Mouse (Mus musculus) kidney, embryonic 16.5 days (tissue): ENCODE measurements around the gene Gas2. TPM values are rescaled to one million over a fixed set of nuclear protein-coding genes. Genes with fewer than 3 reads are reported as not detected.

Source experiments
- ATAC-seq: fragments of 200-750 bp; cut with Nextera tagmentation; 2 replicates; pipeline ENCODE4 v1.8.0; 2017; ENCODE audit warnings: moderate TSS enrichment; ENCODE audit not compliant: low FRiP score, low TSS enrichment
- H3K27ac ChIP-seq: fragments of 300-500 bp; sonication (generic); 2 replicates; pipeline ENCODE4 v1.5.1; 2014; ENCODE audit warnings: low read length
- H3K27me3 ChIP-seq: fragments of 300-500 bp; sonication (generic); 2 replicates; pipeline ENCODE4 v1.6.1; 2014; ENCODE audit warnings: low read length, control low read depth, mixed read lengths; ENCODE audit not compliant: insufficient read depth
- H3K36me3 ChIP-seq: fragments of 300-500 bp; sonication (generic); 2 replicates; pipeline ENCODE4 v1.6.1; 2014; ENCODE audit warnings: low read length, control low read depth, mixed read lengths; ENCODE audit not compliant: insufficient read depth
- H3K4me1 ChIP-seq: fragments of 300-500 bp; sonication (generic); 2 replicates; pipeline ENCODE4 v1.6.1; 2014; ENCODE audit warnings: low read length, control low read depth, mixed read lengths; ENCODE audit not compliant: insufficient read depth
- H3K4me2 ChIP-seq: fragments of 300-500 bp; sonication (generic); replicated peaks from 2 replicates; pipeline ENCODE4 v1.6.1; 2014; ENCODE audit warnings: low read depth, low read length
- H3K4me3 ChIP-seq: fragments of 300-500 bp; sonication (generic); 2 replicates; pipeline ENCODE4 v1.5.1; 2014; ENCODE audit warnings: mild to moderate bottlenecking, low read length
- H3K9ac ChIP-seq: fragments of 300-500 bp; sonication (generic); replicated peaks from 2 replicates; pipeline ENCODE4 v1.6.1; 2014; ENCODE audit warnings: low read length
- H3K9me3 ChIP-seq: fragments of 300-500 bp; sonication (generic); 2 replicates; pipeline ENCODE4 v1.6.1; 2016; ENCODE audit warnings: low read length, control low read depth
- WGBS: fragments of 180-500 bp; shearing (Covaris S2); extraction: QIAGEN DNeasy Blood & Tissue Kit; methylation state at CpG from one replicate; pipeline ENCODE4 v1.1.7; 2014; 5-methylcytosine and 5-hydroxymethylcytosine counted together
- polyA plus RNA-seq: library from polyadenylated mRNA; unstranded; fragments of >200 nt; fragmentation: Nextera tagmentation; extraction: Ambion mirVana; gene quantifications from 2 replicates; pipeline ENCODE4 v1.2.1, GENCODE M21; 2015

Gas2 gene
- 122 and 141 TPM in 2 replicates for polyA plus RNA-seq

DNA sequence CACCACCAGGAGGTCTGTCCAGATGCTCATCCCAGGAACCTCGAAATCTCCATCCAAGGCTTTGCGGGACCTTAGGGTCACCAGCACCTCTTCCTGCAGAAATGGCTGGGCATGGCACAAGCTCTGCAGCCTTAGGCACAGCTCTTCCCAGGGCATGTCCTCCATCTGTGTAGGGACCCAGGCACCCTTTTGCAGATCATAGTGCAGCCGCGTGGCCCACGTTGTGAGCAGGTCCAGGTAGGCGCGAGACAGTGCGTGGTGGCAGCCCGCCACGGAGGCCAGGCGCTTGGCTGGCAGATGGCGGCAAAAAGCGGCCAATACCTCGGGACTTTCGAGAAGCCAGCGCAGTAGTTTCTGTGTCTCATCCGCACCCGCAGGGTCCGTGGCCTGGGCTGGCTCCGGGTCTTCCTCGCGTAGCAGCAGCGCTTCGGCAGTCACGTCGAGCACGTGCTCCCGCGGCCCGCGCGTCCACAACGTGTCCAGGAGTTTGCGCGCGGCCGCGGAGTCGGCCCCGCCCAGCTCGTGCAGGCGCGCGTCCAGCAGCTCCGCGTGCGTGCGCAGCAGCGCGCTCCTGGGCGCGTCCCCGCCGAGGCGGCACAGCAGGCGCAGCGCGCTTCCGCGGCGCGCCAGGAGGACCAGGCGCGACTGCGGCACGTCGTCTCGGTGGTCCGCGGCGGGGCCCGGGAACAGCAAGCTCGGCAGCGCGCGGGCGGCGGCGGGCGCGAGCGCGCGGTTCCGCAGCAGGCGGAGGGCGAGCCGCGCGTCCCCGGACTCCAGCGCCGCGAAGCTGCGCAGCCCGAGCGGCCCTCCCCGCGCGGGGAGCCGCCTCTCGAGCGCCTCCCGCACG, at the start of gene Gas2:
Gas2 (plus strand) TSS at position 766 of the 847 bp plus-strand sequence.
- WGBS, result 10% methylated on average over 68 of the region's 105 CpGs
- H3K4me2 ChIP-seq, result peak within 1 kb of the TSS; percentile 86
- H3K9ac ChIP-seq, result peak within 1 kb of the TSS; percentile 93
- peak within 1 kb of the TSS; percentile 98 for H3K27ac ChIP-seq
- H3K4me3 ChIP-seq, result peak within 1 kb of the TSS; percentile 80
- H3K36me3 ChIP-seq, result 0 out of 2 replicates have a peak, but pooled peaks cover 12% of the 10 kb centered on the region
- no peaks in the 10 kb centered on the region for H3K9me3 ChIP-seq
- ATAC-seq, result peak; percentile 87
- H3K27me3 ChIP-seq, result no peaks in the 10 kb centered on the region
- peaks cover 18% of the 10 kb centered on the region for H3K4me1 ChIP-seq

DNA sequence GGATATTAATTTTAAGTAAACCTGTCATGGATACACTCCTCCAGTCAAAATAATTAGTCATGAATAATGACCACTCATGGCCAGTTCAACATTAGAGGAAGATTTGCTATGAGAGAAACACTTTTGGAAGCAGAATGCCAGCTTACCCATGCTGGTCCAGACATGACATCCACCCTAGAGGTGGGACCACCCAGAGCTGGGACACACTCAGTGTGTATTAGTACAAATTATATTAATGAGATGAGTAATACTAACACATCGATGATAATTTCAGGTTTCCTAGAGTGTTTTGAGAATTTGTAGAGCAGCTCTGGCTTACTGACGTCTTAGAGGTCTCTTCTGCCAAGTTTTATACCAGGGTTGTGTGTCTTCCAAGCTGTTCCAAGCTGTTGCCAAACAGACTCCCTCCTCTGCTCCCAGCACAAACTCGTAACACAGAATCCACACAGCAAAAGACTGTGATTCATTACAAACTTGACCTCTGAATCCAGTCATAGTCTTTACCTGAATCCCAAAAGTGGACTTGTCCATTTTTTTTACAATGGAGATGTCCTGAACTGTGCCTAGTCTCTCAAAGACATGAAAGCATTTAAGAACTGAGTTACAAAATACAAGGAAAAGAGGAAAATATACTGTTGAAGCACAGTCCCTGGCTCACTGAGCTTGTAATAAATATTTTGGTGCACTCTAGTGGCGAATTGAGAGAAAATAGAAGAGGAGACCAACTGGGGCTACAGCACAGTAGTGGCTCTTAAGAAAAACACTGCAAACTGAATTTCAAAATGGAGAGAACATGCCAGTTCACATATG, 46.1 kb upstream of the Gas2 start:
- Histone ChIP-seq H3K27me3 (no peaks in the 10 kb centered on the region), H3K9ac (no peak overlapping the region), H3K4me3 (no peak overlapping the region), H3K27ac (no peak overlapping the region), H3K4me2 (no peak overlapping the region), H3K9me3 (no peaks in the 10 kb centered on the region), H3K36me3 (no peaks in the 10 kb centered on the region), H3K4me1 (no peaks in the 10 kb centered on the region)
- ATAC-seq, result no peak
- WGBS, result 47% methylated on average over 4 of the region's 4 CpGs

DNA sequence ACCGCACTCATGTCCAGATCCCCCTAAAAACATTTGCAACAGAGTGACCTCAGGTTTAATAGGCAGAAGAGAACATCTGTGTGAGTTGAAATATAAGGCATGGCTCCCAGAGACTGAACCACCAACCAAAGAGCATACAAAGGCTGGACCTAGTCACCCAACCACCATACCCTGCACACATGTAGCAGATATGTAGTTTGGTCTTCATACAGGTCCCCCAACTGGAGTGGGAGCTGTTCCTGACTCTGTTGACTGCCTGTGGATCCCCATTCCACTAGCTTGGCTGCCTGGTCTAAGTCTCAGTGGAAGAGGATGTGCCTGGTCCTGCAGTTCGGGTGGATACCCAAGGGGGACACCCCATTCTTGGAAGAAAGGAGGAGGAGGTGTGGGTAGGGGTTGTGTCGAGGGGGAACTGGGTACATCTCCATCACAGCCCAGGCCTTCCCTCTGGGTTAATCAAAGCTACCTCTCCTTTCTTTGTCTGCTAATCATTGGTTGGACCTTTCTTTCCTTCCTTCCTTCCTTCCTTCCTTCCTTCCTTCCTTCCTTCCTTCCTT, 45.5 kb upstream of the Gas2 start:
- ATAC-seq, result no peak
- WGBS, result 56% methylated on average over 3 of the region's 3 CpGs

DNA sequence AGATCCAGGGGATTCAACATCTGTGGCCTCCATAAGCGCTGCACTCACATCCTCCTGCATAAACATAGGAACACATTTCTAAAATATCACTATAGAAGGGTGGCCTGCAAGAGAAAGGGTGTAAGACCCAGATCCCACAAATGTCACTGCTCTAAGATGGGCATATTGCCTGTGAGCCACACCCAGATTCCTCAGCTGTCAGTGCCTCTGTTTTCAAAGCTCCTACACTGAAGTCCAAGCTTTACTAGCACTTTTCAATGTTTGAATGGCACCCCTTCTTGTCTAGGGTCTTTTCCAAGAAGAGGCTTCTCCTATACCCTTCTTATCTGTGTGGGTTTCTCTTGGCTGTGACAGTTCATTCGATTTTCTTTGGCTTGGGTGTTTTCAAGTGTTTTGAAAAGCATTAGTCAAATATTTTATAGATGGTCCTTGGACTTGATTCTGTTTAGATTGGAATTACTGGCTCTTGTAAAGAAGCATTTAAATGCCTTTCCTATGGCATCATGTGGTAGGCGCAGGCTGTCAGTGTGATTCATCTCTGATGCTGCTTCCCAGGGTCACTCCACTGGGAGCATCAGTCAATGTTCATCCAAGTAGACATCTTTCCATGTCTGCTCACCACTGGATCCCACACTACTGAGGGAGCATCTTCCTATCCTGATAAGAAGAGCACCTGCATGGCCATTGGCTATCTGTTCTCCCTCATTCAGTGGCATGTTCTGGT, 43.4 kb upstream of the Gas2 start:
- Histone ChIP-seq H3K27ac (no peak overlapping the region), H3K4me3 (no peak overlapping the region), H3K4me1 (no peaks in the 10 kb centered on the region), H3K4me2 (no peak overlapping the region), H3K9ac (no peak overlapping the region), H3K9me3 (no peaks in the 10 kb centered on the region), H3K27me3 (no peaks in the 10 kb centered on the region), H3K36me3 (no peaks in the 10 kb centered on the region)
- 61% methylated on average over 3 of the region's 3 CpGs for WGBS
- ATAC-seq, result no peak

More for the DNA sequence above, 45.5 kb upstream of the Gas2 start:
- H3K36me3 ChIP-seq, result no peaks in the 10 kb centered on the region
- H3K27ac ChIP-seq, result no peak overlapping the region
- no peaks in the 10 kb centered on the region for H3K27me3 ChIP-seq
- H3K9me3 ChIP-seq, result no peaks in the 10 kb centered on the region
- H3K4me1 ChIP-seq, result no peaks in the 10 kb centered on the region
- H3K4me2 ChIP-seq, result no peak overlapping the region
- H3K4me3 ChIP-seq, result no peak overlapping the region
- H3K9ac ChIP-seq, result no peak overlapping the region

DNA sequence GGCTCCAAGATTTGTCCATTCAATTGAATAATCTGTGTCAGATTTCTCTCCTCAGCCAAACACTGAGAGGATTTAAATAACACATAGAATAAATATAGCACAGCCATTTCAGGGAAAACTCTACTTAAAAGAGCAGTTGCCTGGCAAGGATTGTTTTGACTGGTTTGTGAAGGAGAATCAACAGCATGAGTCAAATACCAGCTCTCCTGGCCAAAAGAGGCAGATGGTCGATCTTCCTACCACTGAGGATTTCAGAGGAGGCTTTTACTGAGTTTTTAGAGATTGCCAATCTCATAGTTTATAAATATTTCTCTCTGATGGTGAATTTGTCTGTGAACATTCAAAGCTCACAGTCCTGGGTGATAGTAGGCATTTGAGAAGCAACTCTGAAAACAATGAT, 41.9 kb upstream of the Gas2 start:
- WGBS, result 57% methylated on average over 1 of the region's 1 CpGs
- ATAC-seq, result no peak
- Histone ChIP-seq H3K9ac (no peak overlapping the region), H3K27me3 (no peaks in the 10 kb centered on the region), H3K36me3 (no peaks in the 10 kb centered on the region), H3K4me1 (no peaks in the 10 kb centered on the region), H3K27ac (no peak overlapping the region), H3K4me3 (no peak overlapping the region), H3K4me2 (no peak overlapping the region), H3K9me3 (no peaks in the 10 kb centered on the region)

DNA sequence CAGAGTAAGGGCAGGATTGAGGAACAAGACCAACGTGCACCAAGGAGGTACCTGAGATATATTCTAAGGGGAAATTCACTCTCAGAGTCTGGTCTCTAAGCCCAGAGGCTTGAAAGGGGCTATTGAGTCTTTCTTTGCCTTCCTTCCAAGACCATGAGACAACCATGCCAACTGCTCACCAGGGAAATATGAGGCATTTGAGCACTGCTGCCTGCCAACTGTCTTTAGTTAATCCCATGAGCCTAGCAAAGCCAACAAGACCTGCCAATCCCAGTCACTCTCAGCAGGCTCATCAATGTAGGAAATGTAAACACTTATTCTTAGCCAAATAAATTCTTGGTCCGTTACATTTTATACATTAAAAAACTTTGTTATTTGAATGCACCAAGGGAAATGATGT, 40.3 kb upstream of the Gas2 start:
- Histone ChIP-seq H3K4me3 (no peak overlapping the region), H3K27ac (no peak overlapping the region), H3K4me2 (no peak overlapping the region), H3K9me3 (no peaks in the 10 kb centered on the region), H3K9ac (no peak overlapping the region), H3K4me1 (no peaks in the 10 kb centered on the region), H3K36me3 (no peaks in the 10 kb centered on the region), H3K27me3 (no peaks in the 10 kb centered on the region)
- ATAC-seq, result no peak
- 65% methylated on average over 2 of the region's 2 CpGs for WGBS

DNA sequence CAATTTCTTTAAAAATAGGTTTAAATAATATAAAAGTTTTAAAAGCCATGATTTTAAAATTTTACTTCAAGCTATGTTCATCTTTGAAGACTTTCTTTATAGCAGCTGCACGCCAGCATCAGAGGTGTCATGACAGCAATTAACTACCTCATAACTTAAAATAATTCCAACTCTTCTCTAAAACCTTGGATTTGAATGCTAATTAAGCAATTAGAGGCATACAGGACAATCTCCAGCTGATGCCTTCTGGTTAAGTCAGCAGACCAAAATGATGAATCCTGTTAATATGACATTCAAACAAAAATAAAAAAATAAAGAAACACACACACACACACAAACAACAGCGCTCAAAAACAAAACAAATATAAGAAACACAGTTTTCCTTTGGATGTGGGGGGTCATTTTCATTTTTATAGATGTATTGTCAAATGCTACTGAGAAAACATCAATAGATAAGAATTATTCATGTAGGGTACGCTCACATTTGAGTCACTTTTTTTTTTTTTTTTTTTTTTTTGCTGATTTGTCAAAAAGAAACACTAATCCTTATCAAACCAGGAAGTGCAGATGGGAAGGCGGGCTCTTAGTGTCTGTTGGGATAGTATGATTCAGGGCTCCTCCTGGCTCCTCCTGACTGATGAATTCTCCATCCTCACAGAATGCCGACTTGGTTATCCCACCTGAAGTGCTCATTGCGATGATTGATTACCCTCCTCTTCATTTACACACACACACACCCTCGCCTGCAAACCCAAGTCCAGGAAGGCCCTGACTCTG, 38.1 kb upstream of the Gas2 start:
- no peak overlapping the region for H3K4me3 ChIP-seq
- H3K9me3 ChIP-seq, result no peaks in the 10 kb centered on the region
- no peak for ATAC-seq
- no peaks in the 10 kb centered on the region for H3K27me3 ChIP-seq
- no peaks in the 10 kb centered on the region for H3K4me1 ChIP-seq
- 76% methylated on average over 7 of the region's 7 CpGs for WGBS
- H3K4me2 ChIP-seq, result no peak overlapping the region
- H3K9ac ChIP-seq, result no peak overlapping the region
- no peaks in the 10 kb centered on the region for H3K36me3 ChIP-seq
- no peak overlapping the region for H3K27ac ChIP-seq

DNA sequence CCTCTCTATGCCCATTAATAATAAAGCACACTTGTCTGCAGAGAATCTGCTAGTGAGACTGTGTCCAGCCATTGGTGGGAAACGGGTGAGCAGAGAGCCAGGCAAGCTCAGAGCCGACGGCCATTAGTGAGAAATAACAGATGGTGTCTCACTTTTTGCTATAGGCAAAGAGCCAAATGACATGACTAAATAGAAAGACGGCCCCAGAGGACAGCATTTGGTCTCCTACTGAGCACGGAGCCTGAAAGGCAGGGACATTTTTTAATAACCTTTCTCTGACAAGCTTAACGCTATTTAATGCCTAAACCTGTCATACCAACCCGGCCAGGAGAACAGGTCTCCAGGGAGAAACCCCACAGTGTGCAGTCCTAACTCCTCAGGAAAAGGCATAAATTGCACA, 29.9 kb upstream of the Gas2 start:
- H3K9ac ChIP-seq, result no peak overlapping the region
- no peak overlapping the region for H3K4me3 ChIP-seq
- no peaks in the 10 kb centered on the region for H3K27me3 ChIP-seq
- WGBS, result 24% methylated on average over 7 of the region's 7 CpGs
- peak; percentile 75; the same call in 1 of the 2 replicates for ATAC-seq
- no peak overlapping the region for H3K27ac ChIP-seq
- no peaks in the 10 kb centered on the region for H3K36me3 ChIP-seq
- H3K4me1 ChIP-seq, result peaks cover 4% of the 10 kb centered on the region; the same call in 1 of the 2 replicates
- no peak overlapping the region for H3K4me2 ChIP-seq
- H3K9me3 ChIP-seq, result no peaks in the 10 kb centered on the region

DNA sequence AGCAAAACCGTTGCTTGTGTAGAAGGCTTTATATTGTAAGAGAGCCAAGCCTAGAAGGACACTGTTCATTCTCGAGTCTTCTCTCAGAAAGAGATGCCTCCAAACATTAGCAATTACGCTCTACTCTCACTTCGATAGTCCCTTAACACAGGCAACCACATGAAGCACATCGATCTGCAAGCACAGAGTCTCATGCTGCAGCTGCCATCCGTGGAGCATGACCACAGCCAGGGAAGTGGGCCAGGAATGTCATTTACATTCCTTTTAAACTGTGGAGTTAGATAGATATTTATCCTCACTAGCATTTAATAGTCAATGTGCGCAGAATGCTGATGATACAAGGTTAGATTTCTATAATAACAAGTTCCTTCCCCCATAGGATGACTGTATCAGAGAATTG, 21.3 kb upstream of the Gas2 start:
- Histone ChIP-seq H3K27ac (no peak overlapping the region), H3K4me2 (no peak overlapping the region), H3K9ac (no peak overlapping the region), H3K4me3 (no peak overlapping the region), H3K4me1 (0 out of 2 replicates have a peak, but pooled peaks cover 4% of the 10 kb centered on the region), H3K9me3 (0 out of 2 replicates have a peak, but pooled peaks cover 7% of the 10 kb centered on the region), H3K36me3 (no peaks in the 10 kb centered on the region), H3K27me3 (no peaks in the 10 kb centered on the region)
- ATAC-seq, result no peak
- WGBS, result 66% methylated on average over 7 of the region's 7 CpGs
